Mouse (Mus musculus): ENCODE measurements around the gene Ahrr.

- TF ChIP-seq CHD2 (IDR thresholded peaks at IDR 0.05; ENCODE audit: low read depth, low read length) = no peak
- no peak for TF ChIP-seq ZNF384 (IDR thresholded peaks at IDR 0.05; ENCODE audit: low read depth, low read length)
- TF ChIP-seq HCFC1 (IDR thresholded peaks at IDR 0.05; ENCODE audit: borderline replicate concordance, insufficient read depth, low read length) = no peak
- peak; percentile 90 for TF ChIP-seq ZC3H11A (IDR thresholded peaks at IDR 0.05; ENCODE audit: borderline replicate concordance, low read depth, low read length)
These were observed 48.9 kb upstream of the Ahrr start for GRCm38 (mm10) chr13:74341036-74341435.

Measured in ES-E14 (cell line).